In the genomic region with DNA sequence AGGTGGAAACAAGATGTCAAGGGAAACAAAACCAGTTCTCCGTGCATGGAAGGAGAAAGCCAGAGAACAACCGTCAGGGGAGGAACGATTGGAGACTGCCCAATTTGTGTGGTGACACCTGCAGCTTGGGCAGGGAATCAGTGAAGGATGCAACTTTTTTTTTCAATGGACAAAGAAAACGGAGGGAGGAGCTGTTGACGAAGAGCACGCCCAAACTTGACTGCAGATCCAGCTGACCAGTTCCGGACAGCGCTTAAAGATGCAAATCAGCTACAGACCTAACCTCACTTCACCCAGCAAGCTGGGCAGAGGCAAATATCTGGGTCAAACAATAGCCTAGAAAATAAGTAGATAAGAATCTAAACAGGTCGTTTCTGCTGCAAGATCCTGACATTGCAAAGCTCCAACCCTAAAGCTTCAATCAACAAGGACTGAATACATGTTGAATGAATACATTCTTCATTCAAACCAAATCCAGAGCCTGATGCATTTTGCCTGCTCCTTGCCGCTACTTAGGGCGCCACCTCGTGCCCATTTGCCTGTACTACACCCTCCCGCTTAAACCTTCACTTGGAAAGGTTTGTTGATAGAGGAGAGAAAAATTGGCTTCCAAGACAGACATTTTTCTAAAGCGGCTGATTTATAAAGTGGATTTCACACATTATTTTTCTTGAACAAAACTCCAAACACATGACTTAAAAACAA, we compare ENCODE assay signal across 8 mouse cellular contexts.
DNase-seq lines count a peak whose midpoint lies in the region; ATAC-seq and TF ChIP-seq lines count a peak whose summit lies in the region.

No protein-coding gene starts in this region.

- no peak overlapping the region for H3K27ac ChIP-seq in liver, embryonic 14.5 days
- H3K27ac ChIP-seq in neural tube, embryonic 15.5 days (replicated peaks), result no peak overlapping the region
- no peak overlapping the region for H3K27ac ChIP-seq in testis, adult 2 months (ENCODE audit: control insufficient read depth, insufficient read depth, low read depth, low read length)

- TF ChIP-seq CTCF in liver, embryonic 14.5 days (IDR thresholded peaks at IDR 0.05; ENCODE audit: low read depth), result peak; percentile 94
- TF ChIP-seq CTCF in testis, adult 2 months (IDR thresholded peaks at IDR 0.05; ENCODE audit: control insufficient read depth, insufficient read depth, insufficient replicate concordance, low read depth, low read length), result peak; percentile 96

- peak; percentile 56 for ATAC-seq in common myeloid progenitor, adult 5-6 weeks (replicated peaks; ENCODE audit: low read depth, poor library complexity, severe bottlenecking)
- ATAC-seq in liver, embryonic 14.5 days (ENCODE audit: insufficient read depth), result no peak
- ATAC-seq in neural tube, embryonic 15.5 days (ENCODE audit: low FRiP score), result no peak

- H3K4me2 ChIP-seq in liver, embryonic 14.5 days (ENCODE audit: low read depth), result no peak overlapping the region
- peak overlapping the region; percentile 25 for H3K4me2 ChIP-seq in neural tube, embryonic 15.5 days

- H3K4me1 ChIP-seq in liver, embryonic 14.5 days (replicated peaks; ENCODE audit: control insufficient read depth in 2 of 2, insufficient read depth in 2 of 2, low read length in 1 of 2), result peaks cover 0 to 9% of the 10 kb centered on the region in 2 experiments; a peak in 1 of 4 replicates
- peaks cover 8% of the 10 kb centered on the region for H3K4me1 ChIP-seq in neural tube, embryonic 15.5 days
- no peaks in the 10 kb centered on the region for H3K4me1 ChIP-seq in testis, adult 2 months (ENCODE audit: control insufficient read depth, insufficient read depth, low read length)

- H3K27me3 ChIP-seq in liver, embryonic 14.5 days (ENCODE audit: control insufficient read depth, insufficient read depth, low read length), result no peaks in the 10 kb centered on the region; the same call in 1 of the 2 replicates
- no peaks in the 10 kb centered on the region for H3K27me3 ChIP-seq in neural tube, embryonic 15.5 days (replicated peaks)
- H3K27me3 ChIP-seq in testis, adult 2 months (ENCODE audit: control insufficient read depth, insufficient read depth, low read length), result no peaks in the 10 kb centered on the region

- TF ChIP-seq POLR2A in testis, adult 2 months (IDR thresholded peaks at IDR 0.05; ENCODE audit: control insufficient read depth, low read depth, low read length), result no peak

- DNase-seq in 416B (ENCODE audit: low read depth) (peak; percentile 75), adipocyte (ENCODE audit: low spot score) (peak; percentile 88)
- DNase-seq in gastrocnemius, postnatal 36 days, result peak; percentile 77 to 83
- DNase-seq in kidney, postnatal 10 days, result peak; percentile 94
- peak; percentile 31 to 48 (median 36) for DNase-seq in liver, embryonic 14.5 days (ENCODE audit: low read depth in 3 of 3, low spot score in 3 of 3)

- H3K9ac ChIP-seq in liver, embryonic 14.5 days (replicated peaks), result no peak overlapping the region
- no peak overlapping the region for H3K9ac ChIP-seq in neural tube, embryonic 15.5 days (replicated peaks)

- intact Hi-C loops in gastrocnemius, postnatal 36 days (cut with DNase I), result loop anchor here (5.0 to 10.0 kb wide), 3 partner anchors 128 to 338 kb away; a partner anchor contains a TSS

- TF ChIP-seq EP300 in liver, embryonic 14.5 days (IDR thresholded peaks at IDR 0.05; ENCODE audit: low read depth), result no peak

- no peak overlapping the region for H3K4me3 ChIP-seq in liver, embryonic 14.5 days (ENCODE audit: insufficient read depth in 1 of 2, low read depth in 2 of 2, low read length in 2 of 2)
- H3K4me3 ChIP-seq in neural tube, embryonic 15.5 days (replicated peaks), result no peak overlapping the region; the same call in 1 of the 2 replicates
- no peak overlapping the region for H3K4me3 ChIP-seq in testis, adult 2 months (ENCODE audit: control insufficient read depth, low read depth, low read length)

- H3K9me3 ChIP-seq in liver, embryonic 14.5 days (ENCODE audit: control insufficient read depth, low read length), result no peaks in the 10 kb centered on the region
- H3K9me3 ChIP-seq in neural tube, embryonic 15.5 days (replicated peaks), result no peaks in the 10 kb centered on the region

- WGBS in liver, embryonic 14.5 days (ENCODE audit: insufficient replicate concordance), result 11% methylated on average over 14 of the region's 14 CpGs
- 12% methylated on average over 14 of the region's 14 CpGs for WGBS in neural tube, embryonic 15.5 days

- no peaks in the 10 kb centered on the region for H3K36me3 ChIP-seq in liver, embryonic 14.5 days (replicated peaks; ENCODE audit: control insufficient read depth, insufficient read depth, low read depth)
- H3K36me3 ChIP-seq in neural tube, embryonic 15.5 days, result no peaks in the 10 kb centered on the region
- H3K36me3 ChIP-seq in testis, adult 2 months (ENCODE audit: control insufficient read depth, insufficient read depth, low read length), result no peaks in the 10 kb centered on the region

Comparison
In these comparisons a context has a peak if more than half of its experiments do, and no peak if none do; other contexts are left out.
1. DNase-seq: peak in every context shown above with its lines; median percentile 94 in kidney, postnatal 10 days; 88 in adipocyte; 80 in gastrocnemius, postnatal 36 days; 75 in 416B; 36 in liver, embryonic 14.5 days.